Mouse (Mus musculus): Measurements from ENCODE around the gene Cramp1l. TPM values are rescaled to one million over a fixed set of nuclear protein-coding genes. Genes with fewer than 3 reads are reported as not detected.
"Not testable (repeated sequence)": the region's sequence is repeated elsewhere in the genome, so short reads cannot be mapped to it uniquely, and the experiment has no call there.

Gene Cramp1l
- polyA plus RNA-seq, 1 experiment from 2014 or later = 10.8 TPM

DNA sequence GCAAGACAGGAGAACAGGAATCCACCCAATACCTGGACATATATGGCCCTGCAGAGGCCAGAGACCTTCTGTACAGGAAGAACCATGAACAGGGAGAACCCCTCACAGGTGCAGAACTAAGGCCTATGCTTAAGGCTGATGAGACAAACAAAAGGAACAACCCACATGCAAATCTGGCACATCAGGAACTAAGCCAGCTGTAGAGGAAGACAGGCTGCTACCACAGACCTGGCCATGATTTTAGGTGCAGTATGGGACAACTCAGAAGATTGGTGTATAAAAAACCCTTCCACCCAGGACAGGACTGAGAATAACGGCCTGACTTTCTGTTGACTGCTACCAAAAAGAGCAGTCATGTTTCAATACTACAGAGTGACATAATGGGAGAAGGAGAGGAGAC lies 72.0 kb downstream of the Cramp1l start:
- DNase-seq (ENCODE audit: low spot score); H3K9me3 ChIP-seq (replicated peaks); H3K4me3 ChIP-seq; H3K4me1 ChIP-seq; H3K27me3 ChIP-seq (ENCODE audit: low read depth, poor library complexity, severe bottlenecking); H3K27ac ChIP-seq: not testable (repeated sequence)
- 92% methylated on average over 1 of the region's 1 CpGs for WGBS
- H3K36me3 ChIP-seq = peaks cover 73% of the 10 kb centered on the region

- Histone ChIP-seq H3K9me3 (replicated peaks) (no peaks in the 10 kb centered on the region), H3K27ac (no peak overlapping the region), H3K4me1 (no peaks in the 10 kb centered on the region), H3K27me3 (ENCODE audit: low read depth, poor library complexity, severe bottlenecking) (no peaks in the 10 kb centered on the region), H3K36me3 (peaks cover 68% of the 10 kb centered on the region), H3K4me3 (no peak overlapping the region)
- WGBS = 90% methylated on average over 7 of the region's 7 CpGs
- DNase-seq (ENCODE audit: low spot score) = no peak
Measured at GRCm38 (mm10) chr17:24943036-24943435, 72.6 kb downstream of the Cramp1l start.

DNA sequence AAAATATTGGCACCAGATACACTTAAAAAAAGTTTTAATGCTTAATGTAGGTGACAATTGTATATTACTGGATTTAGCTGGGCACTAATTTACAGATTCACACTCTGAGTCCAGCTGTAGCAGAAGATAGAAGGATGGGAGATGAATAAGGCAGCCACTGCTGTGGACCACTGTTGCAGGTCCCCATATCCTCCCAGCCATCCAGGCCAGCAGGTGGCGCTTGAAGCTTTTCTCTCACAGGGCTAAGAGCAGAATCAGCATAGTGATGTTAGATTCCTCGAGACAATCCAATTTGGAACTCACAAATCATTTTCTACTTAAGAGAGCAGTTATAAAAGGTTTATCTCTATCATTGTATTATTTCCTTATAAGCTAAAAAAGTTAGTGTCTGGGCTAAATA lies 73.1 kb downstream of the Cramp1l start:
- not testable (repeated sequence) for H3K4me3 ChIP-seq; H3K9me3 ChIP-seq (replicated peaks); DNase-seq (ENCODE audit: low spot score); H3K27me3 ChIP-seq (ENCODE audit: low read depth, poor library complexity, severe bottlenecking); H3K4me1 ChIP-seq; H3K27ac ChIP-seq
- WGBS = 36% methylated on average over 2 of the region's 2 CpGs
- H3K36me3 ChIP-seq = peaks cover 62% of the 10 kb centered on the region

DNA sequence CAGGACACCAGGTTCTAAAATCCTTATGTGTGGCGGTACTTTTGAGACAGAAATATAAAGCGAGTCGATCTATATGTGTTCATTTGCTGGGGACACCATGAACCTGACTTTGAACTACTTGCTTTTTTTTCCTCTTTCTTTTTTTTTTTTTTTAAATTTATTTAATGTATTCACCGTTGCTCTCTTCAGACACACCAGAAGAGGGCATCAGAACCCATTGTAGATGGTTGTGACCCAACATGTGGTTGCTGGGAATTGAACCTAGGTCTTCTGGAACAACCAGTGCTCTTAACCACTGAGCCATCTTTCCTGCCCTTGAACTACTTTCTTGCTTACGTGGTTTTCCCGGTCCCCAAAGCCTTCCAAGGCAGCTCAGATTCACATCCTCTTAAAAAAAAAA lies 78.3 kb downstream of the Cramp1l start:
- no peak for DNase-seq (ENCODE audit: low spot score)
- H3K4me1 ChIP-seq = peaks cover 16% of the 10 kb centered on the region
- 51% methylated on average over 6 of the region's 6 CpGs for WGBS
- H3K36me3 ChIP-seq = peaks cover 31% of the 10 kb centered on the region
- no peaks in the 10 kb centered on the region for H3K27me3 ChIP-seq (ENCODE audit: low read depth, poor library complexity, severe bottlenecking)
- H3K27ac ChIP-seq = peak overlapping the region; percentile 80
- no peaks in the 10 kb centered on the region for H3K9me3 ChIP-seq (replicated peaks)
- peak overlapping the region; percentile 88 for H3K4me3 ChIP-seq

DNA sequence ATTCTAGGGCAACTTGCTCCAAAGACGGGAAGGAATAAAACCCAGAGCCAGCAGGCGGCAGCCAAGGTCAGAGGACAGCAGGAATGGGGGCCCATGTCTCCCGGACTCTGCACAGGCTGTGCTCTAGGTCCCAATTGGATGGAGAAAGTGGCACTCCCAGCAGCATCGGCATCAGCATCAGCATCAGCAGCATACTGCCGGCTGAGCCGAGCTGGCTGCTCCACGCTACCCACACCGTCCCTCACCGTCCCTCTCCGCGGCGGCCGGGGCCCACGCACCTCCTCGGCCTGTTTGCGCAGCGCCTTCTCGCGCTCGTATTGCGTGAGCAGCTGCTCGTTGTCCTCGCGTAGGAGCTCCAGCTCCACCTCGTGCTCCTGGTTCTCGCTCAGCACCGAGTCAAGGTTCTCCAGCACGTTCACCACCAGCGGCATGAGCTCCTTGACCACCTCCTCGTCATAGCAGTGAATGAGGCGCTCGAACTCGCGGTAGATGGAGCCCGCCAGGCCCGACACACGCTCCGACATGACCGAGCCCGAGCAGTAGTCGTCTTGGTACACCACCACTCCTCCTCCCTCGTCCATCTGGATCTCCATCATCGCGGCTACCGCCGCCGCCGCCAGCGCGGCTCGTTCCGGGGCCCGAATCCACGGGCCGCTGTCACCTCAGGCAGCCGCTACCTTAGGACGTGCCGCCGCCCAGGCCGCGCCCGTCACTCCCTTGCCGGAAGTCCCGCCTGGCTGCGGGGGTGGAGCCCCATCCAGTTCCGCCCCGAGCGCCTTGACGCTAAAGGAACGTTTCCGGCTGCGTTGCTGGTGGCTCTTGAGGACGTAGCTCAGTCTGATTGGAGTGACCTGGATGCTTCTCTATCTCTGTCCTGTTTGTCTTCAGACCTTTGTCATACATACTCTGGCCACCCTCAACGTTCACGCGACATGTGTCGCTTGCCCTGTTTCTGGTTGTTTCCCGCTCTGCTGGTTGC lies 79.0 kb downstream of the Cramp1l start, which contains the start of gene Mapk8ip3:
Mapk8ip3 (minus strand) TSS at position 719 of the 979 bp plus-strand sequence.
- Histone ChIP-seq H3K27me3 (ENCODE audit: low read depth, poor library complexity, severe bottlenecking) (no peaks in the 10 kb centered on the region), H3K4me3 (peak within 1 kb of the TSS; percentile 88), H3K36me3 (peaks cover 31% of the 10 kb centered on the region), H3K9me3 (replicated peaks) (no peaks in the 10 kb centered on the region), H3K4me1 (peaks cover 16% of the 10 kb centered on the region), H3K27ac (peak within 1 kb of the TSS; percentile 80)
- under 1% methylated on average over 78 of the region's 78 CpGs for WGBS
- peak; percentile 96 for DNase-seq (ENCODE audit: low spot score)

DNA sequence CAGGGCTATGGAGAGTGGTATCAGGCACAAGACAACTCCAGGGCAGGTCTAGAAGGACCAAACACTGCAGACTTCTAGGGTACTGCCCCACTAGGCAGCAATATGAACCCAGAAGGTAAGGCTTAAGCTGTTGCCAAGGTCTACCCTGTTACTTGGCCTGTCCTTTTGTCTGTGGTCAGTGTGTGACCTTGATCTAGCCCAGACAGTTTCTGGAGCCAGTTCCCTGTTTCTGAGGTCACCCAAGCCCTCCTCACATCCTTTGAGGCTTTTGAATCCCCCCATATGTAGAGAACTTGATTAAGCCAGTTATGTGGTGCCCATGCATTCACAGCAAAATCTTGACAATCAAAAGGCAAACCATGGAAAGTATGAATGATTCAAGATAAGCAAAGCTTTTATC lies 79.9 kb downstream of the Cramp1l start:
- Histone ChIP-seq H3K4me3 (peak overlapping the region; percentile 88), H3K36me3 (peaks cover 32% of the 10 kb centered on the region), H3K27me3 (ENCODE audit: low read depth, poor library complexity, severe bottlenecking) (no peaks in the 10 kb centered on the region), H3K4me1 (peaks cover 16% of the 10 kb centered on the region), H3K27ac (peak overlapping the region; percentile 34; the same call in 1 of the 2 replicates), H3K9me3 (replicated peaks) (no peaks in the 10 kb centered on the region)
- no peak for DNase-seq (ENCODE audit: low spot score)

DNA sequence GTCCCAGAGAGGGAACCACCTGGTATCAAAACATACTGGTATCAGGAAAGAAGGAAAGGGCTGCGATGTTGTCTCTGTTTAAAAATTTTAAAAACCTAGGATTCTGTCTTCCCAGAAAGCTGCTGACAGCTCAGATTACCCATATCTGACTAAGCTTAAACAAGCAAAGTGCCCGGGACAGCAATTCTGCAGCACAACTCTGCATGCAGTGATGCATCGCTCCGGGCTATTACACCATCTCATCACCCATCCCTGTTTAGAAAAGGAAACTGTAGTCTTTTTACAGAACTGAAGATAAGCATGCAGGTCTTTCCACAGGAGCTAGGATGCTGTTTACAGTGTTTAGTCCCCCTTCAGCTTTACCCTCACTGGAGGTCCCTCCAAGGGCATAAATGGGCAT lies 80.7 kb downstream of the Cramp1l start:
- H3K27ac ChIP-seq = no peak overlapping the region
- DNase-seq (ENCODE audit: low spot score) = no peak
- H3K9me3 ChIP-seq (replicated peaks) = no peaks in the 10 kb centered on the region
- H3K36me3 ChIP-seq = peaks cover 32% of the 10 kb centered on the region
- WGBS = 89% methylated on average over 4 of the region's 4 CpGs
- H3K4me1 ChIP-seq = peaks cover 16% of the 10 kb centered on the region
- H3K4me3 ChIP-seq = peak overlapping the region; percentile 88
- no peaks in the 10 kb centered on the region for H3K27me3 ChIP-seq (ENCODE audit: low read depth, poor library complexity, severe bottlenecking)

- peaks cover 16% of the 10 kb centered on the region for H3K4me1 ChIP-seq
- whole genome bisulfite sequencing = 84% methylated on average over 4 of the region's 4 CpGs
- H3K36me3 ChIP-seq = peaks cover 42% of the 10 kb centered on the region
- no peak overlapping the region for H3K27ac ChIP-seq
- no peaks in the 10 kb centered on the region for H3K9me3 ChIP-seq (replicated peaks)
- DNase-seq (ENCODE audit: low spot score) = no peak
- H3K27me3 ChIP-seq (ENCODE audit: low read depth, poor library complexity, severe bottlenecking) = no peaks in the 10 kb centered on the region
- no peak overlapping the region for H3K4me3 ChIP-seq
Measured at GRCm38 (mm10) chr17:24933163-24933562, 82.4 kb downstream of the Cramp1l start.

DNA sequence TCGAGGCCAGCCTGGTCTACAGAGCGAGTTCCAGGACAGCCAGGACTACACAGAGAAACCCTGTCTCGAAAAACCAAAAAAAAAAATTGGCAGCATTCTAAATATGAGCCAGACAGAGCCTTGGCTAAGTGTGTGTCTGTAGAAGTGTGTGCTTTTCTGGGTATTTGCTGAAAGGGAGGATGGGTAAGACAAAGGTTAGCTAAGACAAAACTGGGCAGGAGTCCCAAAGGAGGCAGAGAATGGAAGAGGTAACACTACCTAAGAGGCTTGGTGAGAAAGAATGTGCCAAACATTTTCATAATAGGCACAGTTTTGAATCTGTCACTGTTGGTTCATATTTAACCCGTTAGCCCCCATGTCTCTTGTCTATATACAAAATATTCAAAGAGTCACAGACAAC lies 83.2 kb downstream of the Cramp1l start:
- Histone ChIP-seq H3K36me3 (peaks cover 48% of the 10 kb centered on the region), H3K27ac (no peak overlapping the region), H3K4me3 (no peak overlapping the region), H3K27me3 (ENCODE audit: low read depth, poor library complexity, severe bottlenecking) (no peaks in the 10 kb centered on the region), H3K9me3 (replicated peaks) (no peaks in the 10 kb centered on the region), H3K4me1 (peaks cover 16% of the 10 kb centered on the region)
- no peak for DNase-seq (ENCODE audit: low spot score)
- 98% methylated on average over 4 of the region's 4 CpGs for WGBS

GRCm38 (mm10) chr17:24929506-24929905 lies 86.1 kb downstream of the Cramp1l start:
- Histone ChIP-seq H3K36me3 (peaks cover 75% of the 10 kb centered on the region), H3K4me1 (peaks cover under 1% of the 10 kb centered on the region; the same call in 1 of the 2 replicates), H3K4me3 (no peak overlapping the region), H3K9me3 (replicated peaks) (no peaks in the 10 kb centered on the region), H3K27ac (no peak overlapping the region), H3K27me3 (ENCODE audit: low read depth, poor library complexity, severe bottlenecking) (no peaks in the 10 kb centered on the region)
- DNase-seq (ENCODE audit: low spot score) = no peak
- WGBS = 96% methylated on average over 1 of the region's 1 CpGs

DNA sequence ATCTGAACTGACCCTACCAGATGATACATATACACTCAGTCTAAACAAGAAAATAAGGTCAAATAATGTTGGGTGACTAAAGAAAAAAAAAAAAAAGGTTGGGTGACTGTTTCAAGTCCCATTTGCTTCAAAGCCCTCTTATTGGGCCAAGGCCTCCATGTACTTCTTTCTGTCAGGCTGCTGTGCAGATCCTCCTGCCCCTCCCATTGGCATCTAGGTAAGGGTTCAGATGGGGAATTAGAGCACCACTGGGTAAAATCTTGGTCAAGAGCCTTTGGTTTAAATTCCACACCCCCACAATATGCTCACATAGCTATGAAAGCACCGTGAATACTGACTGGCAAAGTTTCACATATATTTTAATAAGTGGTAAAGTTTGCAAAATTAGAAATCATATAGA lies 92.3 kb downstream of the Cramp1l start:
- H3K36me3 ChIP-seq = peaks cover 98% of the 10 kb centered on the region
- no peaks in the 10 kb centered on the region for H3K9me3 ChIP-seq (replicated peaks)
- no peaks in the 10 kb centered on the region for H3K27me3 ChIP-seq (ENCODE audit: low read depth, poor library complexity, severe bottlenecking)
- H3K4me3 ChIP-seq = no peak overlapping the region
- no peak overlapping the region for H3K27ac ChIP-seq
- H3K4me1 ChIP-seq = no peaks in the 10 kb centered on the region
- DNase-seq (ENCODE audit: low spot score) = no peak
- WGBS = 93% methylated on average over 1 of the region's 1 CpGs

DNA sequence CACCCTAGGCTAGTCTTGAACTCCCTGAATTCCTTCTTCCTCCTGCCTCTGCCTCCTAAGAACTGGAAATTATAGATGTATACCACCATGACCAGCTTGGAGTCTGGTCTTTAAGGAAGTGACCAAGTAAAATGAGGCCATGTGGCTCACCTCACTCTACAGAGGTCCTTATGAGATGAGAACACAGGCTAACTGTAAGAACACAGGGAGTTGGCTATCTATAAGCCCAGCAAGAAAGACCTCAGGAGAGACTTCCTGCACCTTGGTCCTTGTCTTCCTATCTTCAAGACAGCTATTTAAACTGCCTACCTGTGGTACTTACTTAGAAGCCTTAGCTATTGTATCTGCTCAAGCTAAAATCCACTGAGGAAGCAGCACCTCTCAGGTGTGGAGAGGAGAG lies 101.6 kb downstream of the Cramp1l start:
- Histone ChIP-seq H3K36me3 (peaks cover 99% of the 10 kb centered on the region), H3K9me3 (replicated peaks) (no peaks in the 10 kb centered on the region), H3K27ac (no peak overlapping the region), H3K4me3 (no peak overlapping the region), H3K4me1 (no peaks in the 10 kb centered on the region), H3K27me3 (ENCODE audit: low read depth, poor library complexity, severe bottlenecking) (no peaks in the 10 kb centered on the region)
- DNase-seq (ENCODE audit: low spot score) = no peak

Data from limb, embryonic 10.5 days (tissue).